Mouse (Mus musculus) ES-E14 (cell line): ENCODE measurements around the gene Nr1i3. TPM values are rescaled to one million over a fixed set of nuclear protein-coding genes. Genes with fewer than 3 reads are reported as not detected.

Source experiments
- DNase-seq: peaks from one replicate; pipeline ENCODE4 v3.0.0-alpha.2; 2013; ENCODE audit warnings: low read depth, low spot score
- H3K27ac ChIP-seq: 2 replicates; pipeline ENCODE4 v1.5.1; 2012; ENCODE audit warnings: low read depth, mild to moderate bottlenecking, low read length, moderate library complexity, mixed read lengths; ENCODE audit not compliant: poor library complexity, insufficient read depth, severe bottlenecking
- H3K36me3 ChIP-seq: 2 replicates; pipeline ENCODE4 v1.6.1; 2012; ENCODE audit warnings: mild to moderate bottlenecking, low read length, moderate library complexity, mixed read lengths; ENCODE audit not compliant: control insufficient read depth, poor library complexity, insufficient read depth, severe bottlenecking
- H3K4me1 ChIP-seq, 2 experiments: fragments of 150-350 bp in 1 of 2; sonication (generic) in 1 of 2; 2 replicates each; pipeline ENCODE4 v1.6.1; 2012; ENCODE audit warnings: low read length in 2 of 2, mild to moderate bottlenecking in 1 of 2, mixed read lengths in 1 of 2; ENCODE audit not compliant: control insufficient read depth in 2 of 2, insufficient read depth in 2 of 2, poor library complexity in 1 of 2
- H3K4me3 ChIP-seq, 2 experiments: fragments of 150-350 bp in 1 of 2; sonication (generic) in 1 of 2; 2 replicates each; pipeline ENCODE4 v1.5.1; 2012; ENCODE audit warnings: low read length in 2 of 2, low read depth in 1 of 2, mild to moderate bottlenecking in 1 of 2, mixed read lengths in 1 of 2; ENCODE audit not compliant: insufficient read depth in 1 of 2, poor library complexity in 1 of 2, severe bottlenecking in 1 of 2
- H3K9ac ChIP-seq: 2 replicates; pipeline ENCODE4 v1.6.1; 2012; ENCODE audit warnings: low read depth, mild to moderate bottlenecking, low read length, mixed read lengths; ENCODE audit not compliant: poor library complexity, insufficient read depth, severe bottlenecking
- H3K9me3 ChIP-seq: fragments of 150-350 bp; sonication (generic); 2 replicates; pipeline ENCODE4 v1.6.1; 2012; ENCODE audit warnings: low read depth, mild to moderate bottlenecking, low read length; ENCODE audit not compliant: control insufficient read depth, insufficient read depth
- HCFC1 ChIP-seq: IDR thresholded peaks from 2 replicates; pipeline ENCODE4 v1.6.1; 2012; ENCODE audit warnings: low read length, inconsistent platforms, borderline replicate concordance; ENCODE audit not compliant: insufficient read depth
- MAFK ChIP-seq: IDR thresholded peaks from 2 replicates; pipeline ENCODE4 v1.6.1; 2014; ENCODE audit warnings: mild to moderate bottlenecking, low read depth, low read length, inconsistent platforms; ENCODE audit not compliant: insufficient read depth
- in situ Hi-C, 2 experiments: fragments of 600-800 bp; cut with MboI; formaldehyde crosslinking; loops; one replicate each; pipeline ENCODE4 v1.15.1; 2025; ENCODE audit warnings: low sequenced_read_pairs in 2 of 2, inconsistent platforms in 1 of 2; ENCODE audit not compliant: unreplicated experiment in 2 of 2
- total RNA-seq: library from RNA; depleted of rRNA; stranded (reverse); fragments of 300-350 nt; gene quantifications from 2 replicates; pipeline ENCODE4 v1.2.3, GENCODE M21; 2012; rRNA removed

Nr1i3 gene
- total RNA-seq, 1 experiment = 0.71 TPM

DNA sequence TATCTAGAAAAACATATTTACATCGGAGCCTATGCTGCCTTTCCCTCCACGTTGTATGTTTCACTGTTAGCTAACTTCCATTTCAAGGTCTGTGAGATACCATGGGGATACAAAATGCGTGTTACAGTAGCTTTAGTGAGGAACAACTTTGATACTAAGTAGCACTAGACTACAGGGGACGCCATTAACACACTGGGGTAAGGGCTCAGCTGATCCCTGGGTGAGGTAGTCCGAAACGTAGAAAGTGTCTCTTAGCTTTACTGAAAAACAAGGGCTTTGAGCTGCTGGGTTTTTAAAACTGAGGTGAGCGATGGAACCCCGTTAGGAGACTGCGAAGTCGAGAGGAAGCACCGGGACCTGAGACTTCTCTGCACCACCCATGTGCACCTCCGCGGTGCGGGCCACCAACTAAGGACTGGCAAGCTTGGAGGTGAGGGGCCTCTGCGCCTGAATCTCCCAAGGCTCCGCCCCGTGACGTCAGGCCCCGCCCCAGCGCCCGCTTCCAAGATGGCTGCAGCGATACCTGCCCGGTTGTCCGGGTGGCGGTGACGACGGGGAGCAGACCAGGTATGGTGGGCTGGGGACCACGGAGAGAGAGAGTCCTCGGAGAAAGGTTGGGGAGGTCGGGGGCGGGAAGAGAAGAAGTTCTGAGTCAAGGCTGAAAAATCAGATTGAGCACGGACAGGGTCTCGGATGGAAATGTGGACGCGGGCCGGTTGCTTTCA lies 56.2 kb downstream of the Nr1i3 start, which contains the start of gene B4galt3:
B4galt3 (plus strand) TSS at position 481 of the 725 bp plus-strand sequence.
- in situ Hi-C loops = no loop called here
- peak within 1 kb of the TSS; percentile 65 for H3K27ac ChIP-seq
- no peaks in the 10 kb centered on the region for H3K9me3 ChIP-seq
- peak within 1 kb of the TSS; percentile 87 for H3K9ac ChIP-seq
- H3K4me3 ChIP-seq = peak within 1 kb of the TSS; percentile 86 to 99
- peaks cover 15% of the 10 kb centered on the region for H3K36me3 ChIP-seq
- peaks cover 0 to 4% of the 10 kb centered on the region in 2 experiments; a peak in 2 of 4 replicates for H3K4me1 ChIP-seq
- DNase-seq = peak; percentile 86
- TF ChIP-seq HCFC1 (peak; percentile 82), MAFK (no peak)

Other genes starting within 250 kb of the Nr1i3 start
- 2.4 and 4.5 TPM in 2 replicates for gene Fcgr2b, start 237.4 kb upstream of the Nr1i3 start, total RNA-seq
- gene Fcgr4, start 195.1 kb upstream of the Nr1i3 start, total RNA-seq = 0.49 TPM in 1 of 2 replicates, not detected in the other
- gene Fcgr3, start 149.0 kb upstream of the Nr1i3 start, total RNA-seq = 0.32 and 0.40 TPM in 2 replicates
- not detected in 2 replicates for gene Cfap126, start 100.1 kb upstream of the Nr1i3 start, total RNA-seq
- 55.0 and 57.9 TPM in 2 replicates for gene Sdhc, start 63.4 kb upstream of the Nr1i3 start, total RNA-seq
- gene Mpz, start 63.3 kb upstream of the Nr1i3 start, total RNA-seq = 0.36 TPM in 1 of 2 replicates, not detected in the other
- gene Pcp4l1, start 17.7 kb upstream of the Nr1i3 start, total RNA-seq = 0.63 and 2.2 TPM in 2 replicates
- 22.0 and 27.5 TPM in 2 replicates for gene Tomm40l, start 8.5 kb downstream of the Nr1i3 start, total RNA-seq
- 0.98 and 2.0 TPM in 2 replicates for gene Apoa2, start 11.1 kb downstream of the Nr1i3 start, total RNA-seq
- gene Fcer1g, start 20.4 kb downstream of the Nr1i3 start, total RNA-seq = 0.62 and 0.63 TPM in 2 replicates
- 3.9 and 4.5 TPM in 2 replicates for gene Adamts4, start 36.5 kb downstream of the Nr1i3 start, total RNA-seq
- gene Ndufs2, start 37.4 kb downstream of the Nr1i3 start, total RNA-seq = 175 and 229 TPM in 2 replicates
- 35.8 and 51.0 TPM in 2 replicates for gene B4galt3, start 56.4 kb downstream of the Nr1i3 start, total RNA-seq
- gene Ppox, start 67.2 kb downstream of the Nr1i3 start, total RNA-seq = 15.5 and 23.6 TPM in 2 replicates
- 23.1 and 30.7 TPM in 2 replicates for gene Usp21, start 74.0 kb downstream of the Nr1i3 start, total RNA-seq
- 59.1 and 78.8 TPM in 2 replicates for gene Ufc1, start 81.1 kb downstream of the Nr1i3 start, total RNA-seq
- 23.9 and 25.7 TPM in 2 replicates for gene Dedd, start 115.2 kb downstream of the Nr1i3 start, total RNA-seq
- gene Nit1, start 131.7 kb downstream of the Nr1i3 start, total RNA-seq = 18.1 and 24.4 TPM in 2 replicates
- 41.1 and 41.6 TPM in 2 replicates for gene Pfdn2, start 131.7 kb downstream of the Nr1i3 start, total RNA-seq
- gene Klhdc9, start 146.8 kb downstream of the Nr1i3 start, total RNA-seq = 0.85 and 1.1 TPM in 2 replicates
- gene Nectin4, start 156.1 kb downstream of the Nr1i3 start, total RNA-seq = 1.9 and 3.0 TPM in 2 replicates
- 8.0 and 9.0 TPM in 2 replicates for gene Arhgap30, start 175.0 kb downstream of the Nr1i3 start, total RNA-seq
- gene Usf1, start 197.3 kb downstream of the Nr1i3 start, total RNA-seq = 151 and 164 TPM in 2 replicates
- 6.2 and 11.2 TPM in 2 replicates for gene Tstd1, start 204.9 kb downstream of the Nr1i3 start, total RNA-seq
- gene F11r, start 223.6 kb downstream of the Nr1i3 start, total RNA-seq = 74.9 and 132 TPM in 2 replicates